Mouse (Mus musculus) embryonic fibroblast, embryonic 13.5 days (primary cell): ENCODE data around the gene Gdpd1.

Experiments used
- CTCF ChIP-seq: IDR thresholded peaks from 2 replicates; pipeline ENCODE4 v1.5.1; 2011; ENCODE audit warnings: mild to moderate bottlenecking, control low read depth, low read length, moderate library complexity, borderline replicate concordance; ENCODE audit not compliant: insufficient read depth
- POLR2A ChIP-seq: IDR thresholded peaks from 2 replicates; pipeline ENCODE4 v1.6.1; 2011; ENCODE audit warnings: low read depth, mild to moderate bottlenecking, control low read depth, low read length, moderate library complexity

DNA sequence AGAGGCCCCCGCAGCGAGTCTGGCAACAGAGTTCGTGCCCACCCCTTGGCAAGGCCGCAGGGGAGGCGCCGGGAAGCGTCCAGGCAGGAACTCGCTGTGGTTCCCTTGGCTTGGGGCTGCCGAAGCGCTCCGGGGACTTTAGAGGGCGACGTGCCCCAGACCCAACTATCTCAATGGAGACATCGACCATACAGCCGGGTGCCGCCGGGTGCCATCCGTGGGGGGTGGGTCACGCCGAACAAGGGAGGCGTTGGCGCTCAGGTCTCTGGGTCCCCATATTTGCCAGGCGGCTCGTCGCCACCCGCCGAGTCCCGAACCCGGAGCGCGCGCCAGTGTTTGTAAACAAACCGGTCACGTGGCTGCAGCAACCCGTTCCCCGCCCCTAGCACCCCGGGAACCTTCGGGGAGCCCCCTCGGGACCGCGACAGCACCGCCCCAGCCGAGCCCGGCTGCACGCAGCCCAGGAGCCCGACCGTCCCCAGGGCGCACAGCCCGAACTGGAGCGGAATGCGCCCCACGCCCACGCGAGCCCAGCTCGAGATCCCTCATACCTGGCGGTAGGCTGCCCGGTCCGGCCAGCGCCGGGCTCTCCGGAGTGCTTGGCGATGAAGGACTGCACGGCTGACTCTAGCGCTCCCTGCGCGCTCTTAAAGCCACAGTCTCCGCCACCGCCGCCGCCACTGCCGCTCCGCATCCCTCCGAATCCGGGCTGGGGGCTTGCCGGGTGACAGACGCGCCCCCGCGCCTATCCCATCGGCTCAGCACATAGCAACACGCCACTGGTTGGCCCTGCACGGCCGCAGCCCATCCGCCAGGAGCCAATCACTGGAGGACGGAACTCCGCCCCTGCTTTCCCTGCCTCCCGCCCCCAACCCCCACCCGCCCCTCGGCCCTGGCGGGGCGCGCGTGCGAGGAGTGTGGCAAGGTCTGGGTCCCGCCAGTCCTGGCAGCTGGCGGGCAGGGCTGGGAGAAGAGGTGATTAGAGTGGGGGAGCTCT, 80.5 kb downstream of the Gdpd1 start, which contains the start of gene Ypel2:
- TF ChIP-seq CTCF (no peak), POLR2A (peak; percentile 54)
